In the genomic region with DNA sequence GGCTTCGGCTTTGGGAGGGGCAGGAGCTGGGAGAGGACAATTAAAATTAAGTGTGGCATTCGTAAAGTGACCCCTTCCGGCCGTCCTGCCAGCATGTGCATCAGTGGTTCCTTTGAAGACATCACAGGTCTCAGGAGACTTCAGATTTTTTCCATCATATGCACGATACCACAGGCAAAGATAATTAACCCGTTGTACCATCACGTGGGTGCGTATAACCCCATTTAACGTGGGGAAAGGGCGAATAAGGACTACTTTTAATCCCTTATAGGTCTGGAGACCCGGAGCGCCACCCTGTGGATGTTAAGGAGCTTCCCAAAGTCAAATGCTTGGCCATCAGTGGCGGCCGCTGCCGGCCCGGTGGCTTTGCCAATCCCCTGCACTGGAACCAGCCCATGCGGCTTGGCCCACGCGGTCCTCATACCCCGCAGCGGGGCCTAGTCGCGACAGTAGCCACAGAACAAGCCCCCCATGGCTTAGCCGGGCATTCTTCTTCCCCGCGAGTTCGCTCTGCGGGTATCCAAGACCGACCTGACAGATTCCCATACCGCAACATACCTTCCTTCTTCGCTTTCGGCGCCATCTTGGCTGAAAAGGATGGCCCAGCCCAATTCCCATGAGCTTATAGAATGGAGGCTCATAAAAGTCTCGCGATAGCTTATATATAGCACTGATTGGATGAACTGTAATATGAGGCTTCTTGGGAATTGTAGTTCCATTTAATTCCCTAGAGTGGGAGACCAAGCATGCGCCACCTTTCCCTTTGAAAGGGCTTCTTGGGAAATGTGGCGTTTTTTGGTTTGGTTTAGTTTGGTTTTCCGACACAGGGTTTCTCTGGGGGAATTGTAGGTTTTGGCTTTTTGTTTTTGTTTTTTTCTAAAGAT, we compare ENCODE assay signal across 8 mouse cellular contexts. TPM values are rescaled to one million over a fixed set of nuclear protein-coding genes. Genes with fewer than 3 reads are reported as not detected.
DNase-seq lines count a peak whose midpoint lies in the region; ATAC-seq lines count a peak whose summit lies in the region.

A gene (minus strand): TSS at position 624 of the 884 bp plus-strand sequence.

- under 1% methylated on average over 38 of the region's 38 CpGs for WGBS in forebrain, embryonic 11.5 days
- WGBS in heart, embryonic 15.5 days = under 1% methylated on average over 38 of the region's 38 CpGs
- WGBS in liver, embryonic 12.5 days (ENCODE audit: insufficient replicate concordance) = under 1% methylated on average over 38 of the region's 38 CpGs

- H3K27ac ChIP-seq in brown adipose tissue, adult 24 weeks (replicated peaks; ENCODE audit: low read depth, low read length) = peak within 1 kb of the TSS; percentile 94
- peak within 1 kb of the TSS; percentile 85 for H3K27ac ChIP-seq in forebrain, embryonic 11.5 days (ENCODE audit: low read depth, low read length)
- peak within 1 kb of the TSS; percentile 92 for H3K27ac ChIP-seq in heart, embryonic 15.5 days
- H3K27ac ChIP-seq in liver, embryonic 12.5 days = peak within 1 kb of the TSS; percentile 100

- peaks cover 4% of the 10 kb centered on the region for H3K36me3 ChIP-seq in forebrain, embryonic 11.5 days (ENCODE audit: control insufficient read depth, insufficient read depth, low read length)
- H3K36me3 ChIP-seq in heart, embryonic 15.5 days = peaks cover 29% of the 10 kb centered on the region
- H3K36me3 ChIP-seq in liver, embryonic 12.5 days = peaks cover 38% of the 10 kb centered on the region
- H3K36me3 ChIP-seq in splenic B cell, adult 2 months (ENCODE audit: control insufficient read depth, insufficient read depth, low read length, poor library complexity, severe bottlenecking) = peaks cover 8% of the 10 kb centered on the region

- H3K9ac ChIP-seq in forebrain, embryonic 11.5 days (ENCODE audit: low read length) = peak within 1 kb of the TSS; percentile 96
- H3K9ac ChIP-seq in heart, embryonic 15.5 days = peak within 1 kb of the TSS; percentile 96
- peak within 1 kb of the TSS; percentile 95 for H3K9ac ChIP-seq in liver, embryonic 12.5 days

- no peaks in the 10 kb centered on the region for H3K27me3 ChIP-seq in forebrain, embryonic 11.5 days (ENCODE audit: control insufficient read depth, insufficient read depth, low read length)
- no peaks in the 10 kb centered on the region for H3K27me3 ChIP-seq in heart, embryonic 15.5 days
- peaks cover 30% of the 10 kb centered on the region for H3K27me3 ChIP-seq in liver, embryonic 12.5 days (replicated peaks)
- H3K27me3 ChIP-seq in splenic B cell, adult 2 months (ENCODE audit: control insufficient read depth, insufficient read depth, low read length, poor library complexity, severe bottlenecking) = no peaks in the 10 kb centered on the region

- ATAC-seq in CD4-positive, CD25-positive, alpha-beta regulatory T cell, adult 4 months = peak; percentile 96
- peak; percentile 91 for ATAC-seq in forebrain, embryonic 11.5 days (replicated peaks; ENCODE audit: low FRiP score)
- ATAC-seq in heart, embryonic 15.5 days (replicated peaks; ENCODE audit: insufficient number of reproducible peaks, insufficient read depth, low FRiP score, low read depth) = peak; percentile 81
- ATAC-seq in liver, embryonic 12.5 days = peak; percentile 73

- peak; percentile 88 for DNase-seq in forebrain, embryonic 11.5 days (ENCODE audit: low spot score)
- peak; percentile 88 for DNase-seq in kidney, postnatal 14 days
- peak; percentile 89 for DNase-seq in naive thymus-derived CD4-positive, alpha-beta T cell, adult 2 months (ENCODE audit: low read depth)
- peak; percentile 92 for DNase-seq in splenic B cell, adult 2 months (ENCODE audit: low read depth, low spot score)

- H3K4me1 ChIP-seq in brown adipose tissue, adult 24 weeks (ENCODE audit: control insufficient read depth, insufficient read depth, insufficient read length, low read length) = peaks cover 4% of the 10 kb centered on the region; the same call in 1 of the 2 replicates
- peaks cover 21% of the 10 kb centered on the region for H3K4me1 ChIP-seq in forebrain, embryonic 11.5 days (replicated peaks; ENCODE audit: control insufficient read depth, insufficient read depth, low read length)
- peaks cover 37% of the 10 kb centered on the region for H3K4me1 ChIP-seq in heart, embryonic 15.5 days (replicated peaks)
- peaks cover 47% of the 10 kb centered on the region for H3K4me1 ChIP-seq in liver, embryonic 12.5 days

- H3K4me2 ChIP-seq in forebrain, embryonic 11.5 days (ENCODE audit: low read depth, low read length, severe bottlenecking) = peak within 1 kb of the TSS; percentile 70
- peak within 1 kb of the TSS; percentile 63 for H3K4me2 ChIP-seq in heart, embryonic 15.5 days
- peak within 1 kb of the TSS; percentile 92 for H3K4me2 ChIP-seq in liver, embryonic 12.5 days

- peak within 1 kb of the TSS; percentile 92 for H3K4me3 ChIP-seq in brown adipose tissue, adult 24 weeks (ENCODE audit: insufficient read depth, low read depth, low read length)
- peak within 1 kb of the TSS; percentile 92 for H3K4me3 ChIP-seq in forebrain, embryonic 11.5 days (ENCODE audit: low read depth, low read length)
- H3K4me3 ChIP-seq in heart, embryonic 15.5 days = peak within 1 kb of the TSS; percentile 90
- peak within 1 kb of the TSS; percentile 94 for H3K4me3 ChIP-seq in liver, embryonic 12.5 days

- no peaks in the 10 kb centered on the region for H3K9me3 ChIP-seq in forebrain, embryonic 11.5 days (ENCODE audit: control insufficient read depth, low read length)
- H3K9me3 ChIP-seq in heart, embryonic 15.5 days (replicated peaks) = no peaks in the 10 kb centered on the region
- H3K9me3 ChIP-seq in liver, embryonic 12.5 days (replicated peaks) = no peaks in the 10 kb centered on the region

RNA-seq across cellular contexts. Expression of the gene that starts here (rescaled TPM):
- polyA plus RNA-seq in CD4-positive, CD25-positive, alpha-beta regulatory T cell, adult 4 months (2017; shearing (Covaris generic)) = 1,000 to 10,000 TPM; 3,408 to 3,991 TPM
- polyA plus RNA-seq in brown adipose tissue, adult 24 weeks (2012; ENCODE audit: insufficient read depth, insufficient read length, missing spikeins) = 881 and 950 TPM in 2 replicates
- polyA plus RNA-seq in forebrain, embryonic 11.5 days (2014; fragmentation: Nextera tagmentation; extraction: Ambion mirVana) = 1,094 and 1,161 TPM in 2 replicates
- 717 and 816 TPM in 2 replicates for polyA plus RNA-seq in heart, embryonic 15.5 days (2015; fragmentation: Nextera tagmentation; extraction: Ambion mirVana)
- 1,112 and 1,156 TPM in 2 replicates for polyA plus RNA-seq in liver, embryonic 12.5 days (2016; fragmentation: Nextera tagmentation; extraction: Ambion mirVana)

Comparison
In these comparisons a context has a peak if more than half of its experiments do, and no peak if none do; other contexts are left out.
1. Peak in every context shown above with its lines: DNase-seq, ATAC-seq, H3K4me3 ChIP-seq and H3K27ac ChIP-seq.